Mouse (Mus musculus): ENCODE measurements at regions not wholly inside any gene's neighbourhood (a gene's known extent, or its start where the extent isn't known, plus 50 kb on each side); places are given as distances from the start of the nearest gene placed in this dataset.
A peak's percentile ranks its signal among the peaks of the same experiment; 100 is the strongest.

DNA sequence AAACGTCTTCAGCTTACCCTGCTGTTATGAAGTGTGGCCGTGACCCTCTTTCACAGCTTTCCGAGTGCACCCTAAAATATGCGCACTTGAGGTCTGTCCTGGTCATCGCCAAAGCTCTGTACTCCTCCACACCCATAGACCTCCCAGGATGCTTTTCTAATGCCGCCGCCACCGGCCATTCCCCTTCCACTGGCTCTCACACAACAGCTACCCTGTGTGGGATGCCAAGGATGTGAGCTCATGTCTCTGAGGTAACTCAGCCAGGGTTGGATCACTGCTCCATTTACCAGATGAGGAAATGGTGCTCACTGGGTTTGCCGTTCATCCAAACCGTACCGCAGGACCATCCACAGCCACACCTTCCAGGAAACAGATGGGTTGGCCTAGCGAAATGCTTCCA, 212.8 kb upstream of the Nfe2l3 start:
- no peak overlapping the region for H3K4me2 ChIP-seq (replicated peaks; ENCODE audit: low read depth)
- WGBS: 82% methylated on average over 12 of the region's 12 CpGs
- no peaks in the 10 kb centered on the region for H3K27me3 ChIP-seq (ENCODE audit: control insufficient read depth, insufficient read depth, low read length)
- H3K36me3 ChIP-seq (ENCODE audit: control insufficient read depth, insufficient read depth, low read length): no peaks in the 10 kb centered on the region
- no peaks in the 10 kb centered on the region for H3K9me3 ChIP-seq (ENCODE audit: control insufficient read depth, low read length)
- no peak overlapping the region for H3K9ac ChIP-seq (ENCODE audit: low read length)
- H3K27ac ChIP-seq (replicated peaks): no peak overlapping the region
- ATAC-seq (ENCODE audit: low FRiP score, low TSS enrichment) (no peak), DNase-seq (ENCODE audit: low spot score) (no peak)
- H3K4me3 ChIP-seq (ENCODE audit: low read depth, low read length): no peak overlapping the region
- TF ChIP-seq EP300 (optimal IDR thresholded peaks at IDR 0.05) (no peak), CTCF (IDR thresholded peaks at IDR 0.05; ENCODE audit: low read depth) (no peak)
- H3K4me1 ChIP-seq (replicated peaks; ENCODE audit: control insufficient read depth, insufficient read depth): no peaks in the 10 kb centered on the region

DNA sequence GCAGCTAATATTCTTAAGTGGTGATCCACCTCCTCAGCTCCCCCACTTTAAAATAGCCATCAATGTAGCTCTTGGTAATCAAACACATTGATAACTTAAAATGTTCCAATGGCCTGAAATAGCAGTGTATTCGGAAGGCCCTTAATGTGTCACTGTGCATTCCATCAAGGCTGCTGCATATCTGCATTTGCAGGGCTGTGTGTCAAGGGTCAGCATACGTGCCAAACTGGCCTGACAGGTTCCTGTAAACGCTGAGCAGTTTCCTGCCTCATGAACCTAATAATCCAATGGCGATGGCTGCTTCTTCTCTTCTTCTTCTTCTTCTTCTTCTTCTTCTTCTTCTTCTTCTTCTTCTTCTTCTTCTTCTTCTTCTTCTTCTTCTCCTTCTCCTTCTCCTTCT, 211.7 kb upstream of the Nfe2l3 start:
- no peaks in the 10 kb centered on the region for H3K4me1 ChIP-seq (replicated peaks; ENCODE audit: control insufficient read depth, insufficient read depth)
- no peak overlapping the region for H3K9ac ChIP-seq (ENCODE audit: low read length)
- H3K27me3 ChIP-seq (ENCODE audit: control insufficient read depth, insufficient read depth, low read length): no peaks in the 10 kb centered on the region
- peak; percentile 63; the same call in 1 of the 2 replicates for ATAC-seq (ENCODE audit: low FRiP score, low TSS enrichment)
- no peak overlapping the region for H3K4me3 ChIP-seq (ENCODE audit: low read depth, low read length)
- no peaks in the 10 kb centered on the region for H3K9me3 ChIP-seq (ENCODE audit: control insufficient read depth, low read length)
- WGBS: 28% methylated on average over 4 of the region's 4 CpGs
- TF ChIP-seq CTCF (IDR thresholded peaks at IDR 0.05; ENCODE audit: low read depth) (no peak), EP300 (optimal IDR thresholded peaks at IDR 0.05) (no peak)
- no peak overlapping the region for H3K4me2 ChIP-seq (replicated peaks; ENCODE audit: low read depth)
- no peak overlapping the region for H3K27ac ChIP-seq (replicated peaks)
- H3K36me3 ChIP-seq (ENCODE audit: control insufficient read depth, insufficient read depth, low read length): no peaks in the 10 kb centered on the region
- DNase-seq (ENCODE audit: low spot score): peak; percentile 79

DNA sequence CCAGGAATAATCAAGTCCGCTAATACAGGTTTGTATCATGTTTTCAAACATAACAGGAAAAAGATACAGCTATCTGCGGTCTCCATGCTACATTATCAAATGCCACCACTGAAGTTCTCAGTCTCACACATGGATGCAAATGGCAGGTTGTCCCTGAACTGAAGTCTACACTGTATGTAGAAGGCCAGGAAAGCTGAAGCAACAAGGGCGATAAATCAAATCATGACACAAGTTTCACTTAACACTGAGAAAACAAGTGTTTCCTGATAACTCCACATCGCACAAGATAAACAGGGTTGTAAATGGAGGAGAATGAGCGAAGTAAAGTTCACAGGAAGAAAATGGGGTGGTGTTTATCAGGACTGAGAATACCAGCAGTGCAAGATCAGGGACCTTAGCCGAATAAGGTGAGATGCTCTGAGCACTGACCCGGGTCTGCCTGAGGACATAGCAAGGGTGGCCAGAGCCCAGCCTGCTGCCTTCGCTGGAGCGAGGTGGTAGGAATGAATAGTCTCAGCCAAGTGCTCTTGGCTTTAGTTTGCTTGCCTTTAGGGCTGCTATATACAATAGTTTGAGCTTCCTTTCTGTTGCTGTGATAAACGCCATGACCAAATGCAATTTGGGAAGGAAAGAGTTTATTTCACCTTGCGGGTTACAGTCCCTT, 196.3 kb upstream of the Nfe2l3 start:
- no peak overlapping the region for H3K4me3 ChIP-seq (ENCODE audit: low read depth, low read length)
- no peaks in the 10 kb centered on the region for H3K27me3 ChIP-seq (ENCODE audit: control insufficient read depth, insufficient read depth, low read length)
- H3K4me1 ChIP-seq (replicated peaks; ENCODE audit: control insufficient read depth, insufficient read depth): no peaks in the 10 kb centered on the region
- TF ChIP-seq EP300 (optimal IDR thresholded peaks at IDR 0.05) (no peak), CTCF (IDR thresholded peaks at IDR 0.05; ENCODE audit: low read depth) (no peak)
- no peak overlapping the region for H3K9ac ChIP-seq (ENCODE audit: low read length)
- no peak overlapping the region for H3K4me2 ChIP-seq (replicated peaks; ENCODE audit: low read depth)
- DNase-seq (ENCODE audit: low spot score) (no peak), ATAC-seq (ENCODE audit: low FRiP score, low TSS enrichment) (no peak)
- H3K36me3 ChIP-seq (ENCODE audit: control insufficient read depth, insufficient read depth, low read length): no peaks in the 10 kb centered on the region
- H3K27ac ChIP-seq (replicated peaks): no peak overlapping the region
- 0 out of 2 replicates have a peak, but pooled peaks cover 3% of the 10 kb centered on the region for H3K9me3 ChIP-seq (ENCODE audit: control insufficient read depth, low read length)
- 61% methylated on average over 11 of the region's 11 CpGs for WGBS

- no peak overlapping the region for H3K27ac ChIP-seq (replicated peaks)
- H3K36me3 ChIP-seq (ENCODE audit: control insufficient read depth, insufficient read depth, low read length): no peaks in the 10 kb centered on the region
- ATAC-seq (ENCODE audit: low FRiP score, low TSS enrichment): no peak
- H3K27me3 ChIP-seq (ENCODE audit: control insufficient read depth, insufficient read depth, low read length): no peaks in the 10 kb centered on the region
- H3K9ac ChIP-seq (ENCODE audit: low read length): no peak overlapping the region
- no peaks in the 10 kb centered on the region for H3K4me1 ChIP-seq (replicated peaks; ENCODE audit: control insufficient read depth, insufficient read depth)
- H3K4me2 ChIP-seq (replicated peaks; ENCODE audit: low read depth): no peak overlapping the region
- H3K4me3 ChIP-seq (ENCODE audit: low read depth, low read length): no peak overlapping the region
- no peak for DNase-seq (ENCODE audit: low spot score)
- H3K9me3 ChIP-seq (ENCODE audit: control insufficient read depth, low read length): 0 out of 2 replicates have a peak, but pooled peaks cover 3% of the 10 kb centered on the region
- no peak for TF ChIP-seq CTCF (IDR thresholded peaks at IDR 0.05; ENCODE audit: low read depth)
- TF ChIP-seq EP300 (optimal IDR thresholded peaks at IDR 0.05): no peak
- WGBS: 96% methylated on average over 3 of the region's 3 CpGs
Measured at GRCm38 (mm10) chr6:51240039-51240438, 192.4 kb upstream of the Nfe2l3 start.

- Histone ChIP-seq H3K27me3 (ENCODE audit: control insufficient read depth, insufficient read depth, low read length) (no peaks in the 10 kb centered on the region), H3K27ac (replicated peaks) (no peak overlapping the region), H3K4me2 (replicated peaks; ENCODE audit: low read depth) (no peak overlapping the region), H3K4me3 (ENCODE audit: low read depth, low read length) (no peak overlapping the region), H3K4me1 (replicated peaks; ENCODE audit: control insufficient read depth, insufficient read depth) (no peaks in the 10 kb centered on the region), H3K9ac (ENCODE audit: low read length) (no peak overlapping the region), H3K9me3 (ENCODE audit: control insufficient read depth, low read length) (no peaks in the 10 kb centered on the region), H3K36me3 (ENCODE audit: control insufficient read depth, insufficient read depth, low read length) (no peaks in the 10 kb centered on the region)
- TF ChIP-seq CTCF (IDR thresholded peaks at IDR 0.05; ENCODE audit: low read depth): no peak
- no peak for TF ChIP-seq EP300 (optimal IDR thresholded peaks at IDR 0.05)
- no peak for ATAC-seq (ENCODE audit: low FRiP score, low TSS enrichment)
- DNase-seq (ENCODE audit: low spot score): no peak
Measured at GRCm38 (mm10) chr6:51250233-51250632, 182.2 kb upstream of the Nfe2l3 start.

DNA sequence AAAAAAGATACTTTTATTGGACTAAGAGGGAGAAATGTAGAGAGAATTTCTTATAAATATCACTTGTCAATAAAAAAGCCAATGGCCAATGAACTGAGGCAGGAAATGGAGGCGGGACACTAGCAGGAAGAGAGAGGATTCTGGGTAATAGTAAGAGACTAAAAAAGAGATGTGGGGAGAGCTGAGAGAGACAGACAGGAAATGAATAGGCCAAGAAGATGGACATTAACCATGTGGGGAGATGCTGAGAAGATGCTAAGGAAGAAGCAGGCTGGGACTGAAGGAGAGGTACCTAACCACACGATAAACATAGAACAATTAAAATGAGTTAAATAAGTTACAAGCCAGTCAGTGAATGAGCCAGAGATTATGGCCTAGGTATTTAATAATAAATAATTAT, 181.0 kb upstream of the Nfe2l3 start:
- Histone ChIP-seq H3K9me3 (ENCODE audit: control insufficient read depth, low read length) (no peaks in the 10 kb centered on the region), H3K4me2 (replicated peaks; ENCODE audit: low read depth) (no peak overlapping the region), H3K9ac (ENCODE audit: low read length) (no peak overlapping the region), H3K27me3 (ENCODE audit: control insufficient read depth, insufficient read depth, low read length) (no peaks in the 10 kb centered on the region), H3K27ac (replicated peaks) (no peak overlapping the region), H3K4me1 (replicated peaks; ENCODE audit: control insufficient read depth, insufficient read depth) (no peaks in the 10 kb centered on the region), H3K36me3 (ENCODE audit: control insufficient read depth, insufficient read depth, low read length) (no peaks in the 10 kb centered on the region), H3K4me3 (ENCODE audit: low read depth, low read length) (no peak overlapping the region)
- TF ChIP-seq CTCF (IDR thresholded peaks at IDR 0.05; ENCODE audit: low read depth) (no peak), EP300 (optimal IDR thresholded peaks at IDR 0.05) (no peak)
- no peak for ATAC-seq (ENCODE audit: low FRiP score, low TSS enrichment)
- no peak for DNase-seq (ENCODE audit: low spot score)
- WGBS: 96% methylated on average over 2 of the region's 2 CpGs

Measured in stomach, postnatal 0 days (tissue).